Mouse (Mus musculus): ENCODE results near the gene Gm19426. TPM values are rescaled to one million over a fixed set of nuclear protein-coding genes. Genes with fewer than 3 reads are reported as not detected.
A peak's percentile ranks its signal among the peaks of the same experiment; 100 is the strongest.
"Not testable (repeated sequence)": the region's sequence is repeated elsewhere in the genome, so short reads cannot be mapped to it uniquely, and the experiment has no call there.

Gene Gm19426
- polyA plus RNA-seq, 2 experiments: 0.98 to 1.8 TPM

DNA sequence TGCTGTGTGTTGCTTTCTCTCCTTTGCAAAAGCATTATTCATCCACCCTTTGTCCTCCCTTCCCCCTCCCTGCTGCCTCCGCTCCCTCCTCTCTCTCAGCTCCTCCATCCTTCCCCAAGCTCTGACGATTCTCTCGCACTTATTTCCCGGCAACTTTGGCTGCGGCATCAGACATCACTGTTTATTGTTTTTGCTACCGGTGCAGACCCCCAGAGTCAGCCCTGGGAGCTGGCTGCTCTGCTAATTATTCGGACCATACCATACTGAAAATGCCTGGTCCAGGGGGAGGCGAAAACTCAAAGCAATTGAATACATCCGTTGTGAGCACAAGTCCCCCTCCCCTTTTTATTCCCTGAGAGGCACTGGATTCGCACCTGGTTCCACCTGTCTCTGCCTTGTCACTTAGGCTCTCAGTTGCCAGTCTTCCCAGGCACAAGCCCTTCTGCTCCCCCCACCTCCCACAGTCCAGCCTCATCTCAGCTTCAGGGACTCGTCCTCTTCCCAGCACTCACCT lies 9.0 kb downstream of the Gm19426 start:
- Histone ChIP-seq H3K36me3 (replicated peaks; ENCODE audit: control insufficient read depth, insufficient read depth, low read depth) (peaks cover 39% of the 10 kb centered on the region), H3K4me1 (replicated peaks; ENCODE audit: control insufficient read depth in 2 of 2, insufficient read depth in 2 of 2, low read length in 1 of 2) (peaks cover 69 to 85% of the 10 kb centered on the region in 2 experiments), H3K27ac (peak overlapping the region; percentile 100), H3K9me3 (ENCODE audit: control insufficient read depth, low read length) (no peaks in the 10 kb centered on the region), H3K4me2 (ENCODE audit: low read depth) (peak overlapping the region; percentile 95), H3K27me3 (ENCODE audit: control insufficient read depth, insufficient read depth, low read length) (peaks cover 8% of the 10 kb centered on the region), H3K4me3 (ENCODE audit: insufficient read depth in 1 of 2, low read depth in 2 of 2, low read length in 2 of 2) (peak overlapping the region; percentile 86 to 99), H3K9ac (replicated peaks) (peak overlapping the region; percentile 86)
- DNase-seq (ENCODE audit: low read depth in 3 of 3, low spot score in 3 of 3) (no peak), ATAC-seq (ENCODE audit: insufficient read depth) (no peak)
- TF ChIP-seq EP300 (IDR thresholded peaks at IDR 0.05; ENCODE audit: low read depth) (no peak), CTCF (IDR thresholded peaks at IDR 0.05; ENCODE audit: low read depth) (no peak)
- WGBS (ENCODE audit: insufficient replicate concordance): under 1% methylated on average over 11 of the region's 11 CpGs

GRCm38 (mm10) chr2:84733579-84734300 lies 9.7 kb downstream of the Gm19426 start, which contains the start of gene Ypel4:
TSS of gene Ypel4 (plus strand) at chr2:84734058.
- 5% methylated on average over 8 of the region's 8 CpGs for WGBS (ENCODE audit: insufficient replicate concordance)

DNA sequence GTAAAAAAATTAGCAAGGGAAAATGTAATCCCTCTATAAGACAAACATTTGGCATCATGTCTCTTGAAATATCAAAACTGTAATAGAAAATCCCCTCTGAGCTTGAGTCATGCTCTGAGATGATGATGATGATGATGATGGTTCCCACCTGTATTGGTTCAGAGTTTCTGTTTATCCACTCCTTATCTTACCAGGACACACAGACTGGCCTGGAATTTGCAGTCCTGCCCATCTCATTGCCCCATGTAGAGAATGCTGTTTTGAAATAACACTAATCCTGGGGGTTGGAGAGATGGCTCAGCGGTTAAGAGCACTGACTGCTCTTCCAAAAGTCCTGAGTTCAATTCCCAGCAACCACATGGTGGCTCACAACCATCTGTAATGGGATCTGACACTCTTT lies 11.1 kb downstream of the Gm19426 start:
- peak overlapping the region; percentile 100 for H3K27ac ChIP-seq
- TF ChIP-seq EP300 (IDR thresholded peaks at IDR 0.05; ENCODE audit: low read depth) (peak; percentile 59), CTCF (IDR thresholded peaks at IDR 0.05; ENCODE audit: low read depth) (no peak)
- H3K9me3 ChIP-seq (ENCODE audit: control insufficient read depth, low read length): no peaks in the 10 kb centered on the region
- peak overlapping the region; percentile 86 for H3K9ac ChIP-seq (replicated peaks)
- peaks cover 19% of the 10 kb centered on the region for H3K36me3 ChIP-seq (replicated peaks; ENCODE audit: control insufficient read depth, insufficient read depth, low read depth)
- no peak for ATAC-seq (ENCODE audit: insufficient read depth)
- H3K4me1 ChIP-seq (replicated peaks; ENCODE audit: control insufficient read depth in 2 of 2, insufficient read depth in 2 of 2, low read length in 1 of 2): peaks cover 56 to 65% of the 10 kb centered on the region in 2 experiments
- H3K27me3 ChIP-seq (ENCODE audit: control insufficient read depth, insufficient read depth, low read length): peaks cover 8% of the 10 kb centered on the region
- peak overlapping the region; percentile 95 for H3K4me2 ChIP-seq (ENCODE audit: low read depth)
- 63% methylated on average over 1 of the region's 1 CpGs for WGBS (ENCODE audit: insufficient replicate concordance)
- DNase-seq (ENCODE audit: low read depth in 3 of 3, low spot score in 3 of 3): no peak
- H3K4me3 ChIP-seq (ENCODE audit: insufficient read depth in 1 of 2, low read depth in 2 of 2, low read length in 2 of 2): 0 out of 4 replicates have a peak overlapping the region, but pooled peaks of 1 of the 2 experiments have one; percentile 3

More at GRCm38 (mm10) chr2:84733579-84734300, 9.7 kb downstream of the Gm19426 start, which contains the start of gene Ypel4:
- ATAC-seq (ENCODE audit: insufficient read depth) (peak; percentile 60), DNase-seq (ENCODE audit: low read depth in 3 of 3, low spot score in 3 of 3) (peak in 1 of 3 experiments; percentile 60)
- peaks cover 8% of the 10 kb centered on the region for H3K27me3 ChIP-seq (ENCODE audit: control insufficient read depth, insufficient read depth, low read length)
- peaks cover 63 to 78% of the 10 kb centered on the region in 2 experiments for H3K4me1 ChIP-seq (replicated peaks; ENCODE audit: control insufficient read depth in 2 of 2, insufficient read depth in 2 of 2, low read length in 1 of 2)
- H3K36me3 ChIP-seq (replicated peaks; ENCODE audit: control insufficient read depth, insufficient read depth, low read depth): peaks cover 32% of the 10 kb centered on the region
- H3K9ac ChIP-seq (replicated peaks): peak within 1 kb of the TSS; percentile 86
- peak within 1 kb of the TSS; percentile 100 for H3K27ac ChIP-seq
- H3K4me3 ChIP-seq (ENCODE audit: insufficient read depth in 1 of 2, low read depth in 2 of 2, low read length in 2 of 2): peak within 1 kb of the TSS; percentile 86 to 99
- H3K9me3 ChIP-seq (ENCODE audit: control insufficient read depth, low read length): no peaks in the 10 kb centered on the region
- no peak for TF ChIP-seq CTCF (IDR thresholded peaks at IDR 0.05; ENCODE audit: low read depth)
- TF ChIP-seq EP300 (IDR thresholded peaks at IDR 0.05; ENCODE audit: low read depth): no peak
- H3K4me2 ChIP-seq (ENCODE audit: low read depth): peak within 1 kb of the TSS; percentile 95

DNA sequence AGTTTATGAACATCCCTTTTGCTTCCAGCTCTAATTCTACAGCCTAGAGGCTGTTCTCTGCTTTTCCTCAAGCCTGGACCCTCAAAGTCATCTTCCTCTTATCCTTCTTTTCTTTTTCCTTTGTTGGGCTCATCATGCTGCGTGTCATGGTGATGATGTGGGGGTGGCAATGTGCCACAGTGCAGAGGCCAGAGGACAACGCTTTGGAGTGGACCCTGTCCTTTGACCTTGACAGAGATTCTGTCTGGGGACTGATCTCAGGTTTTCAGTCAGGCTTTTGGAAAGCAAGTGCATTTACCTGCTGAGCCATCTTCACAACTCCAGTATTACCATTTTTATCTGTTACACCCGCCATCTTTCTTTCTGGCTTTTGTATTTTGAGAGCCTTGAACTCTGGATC lies 12.2 kb downstream of the Gm19426 start:
- Histone ChIP-seq H3K4me3 (ENCODE audit: insufficient read depth in 1 of 2, low read depth in 2 of 2, low read length in 2 of 2) (no peak overlapping the region), H3K9ac (replicated peaks) (no peak overlapping the region), H3K27me3 (ENCODE audit: control insufficient read depth, insufficient read depth, low read length) (no peaks in the 10 kb centered on the region; the same call in 1 of the 2 replicates), H3K27ac (peak overlapping the region; percentile 100), H3K4me2 (ENCODE audit: low read depth) (no peak overlapping the region), H3K36me3 (replicated peaks; ENCODE audit: control insufficient read depth, insufficient read depth, low read depth) (peaks cover 7% of the 10 kb centered on the region), H3K4me1 (replicated peaks; ENCODE audit: control insufficient read depth in 2 of 2, insufficient read depth in 2 of 2, low read length in 1 of 2) (peaks cover 49 to 53% of the 10 kb centered on the region in 2 experiments), H3K9me3 (ENCODE audit: control insufficient read depth, low read length) (no peaks in the 10 kb centered on the region)
- no peak for ATAC-seq (ENCODE audit: insufficient read depth)
- no peak for TF ChIP-seq EP300 (IDR thresholded peaks at IDR 0.05; ENCODE audit: low read depth)
- no peak for TF ChIP-seq CTCF (IDR thresholded peaks at IDR 0.05; ENCODE audit: low read depth)
- DNase-seq (ENCODE audit: low read depth in 3 of 3, low spot score in 3 of 3): no peak
- 66% methylated on average over 3 of the region's 3 CpGs for WGBS (ENCODE audit: insufficient replicate concordance)

DNA sequence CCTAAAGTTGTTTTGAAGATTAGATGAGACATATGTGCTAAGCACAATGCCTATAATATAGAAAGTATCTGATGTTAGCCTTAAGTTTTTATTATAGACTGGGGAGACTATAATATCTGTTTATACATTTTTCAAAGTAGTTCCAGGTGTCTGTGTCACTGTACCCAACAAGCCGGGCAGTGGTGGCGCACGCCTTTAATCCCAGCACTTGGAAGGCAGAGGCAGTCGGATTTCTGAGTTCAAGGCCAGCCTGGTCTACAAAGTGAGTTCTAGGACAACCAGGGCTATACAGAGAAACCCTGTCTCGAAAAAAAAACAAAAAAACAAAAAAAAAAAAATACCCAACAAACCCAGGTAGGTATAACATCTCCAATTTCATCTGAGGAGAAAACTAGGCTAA lies 15.3 kb downstream of the Gm19426 start:
- Histone ChIP-seq H3K4me1 (replicated peaks; ENCODE audit: control insufficient read depth in 2 of 2, insufficient read depth in 2 of 2, low read length in 1 of 2) (peaks cover 43 to 47% of the 10 kb centered on the region in 2 experiments), H3K27ac (peak overlapping the region; percentile 87), H3K36me3 (replicated peaks; ENCODE audit: control insufficient read depth, insufficient read depth, low read depth) (peaks cover 27% of the 10 kb centered on the region), H3K4me3 (ENCODE audit: insufficient read depth in 1 of 2, low read depth in 2 of 2, low read length in 2 of 2) (peak overlapping the region in 1 of 2 experiments; percentile 80; a peak in 1 of 4 replicates), H3K4me2 (ENCODE audit: low read depth) (peak overlapping the region; percentile 80)
- not testable (repeated sequence) for ATAC-seq (ENCODE audit: insufficient read depth); DNase-seq (ENCODE audit: low read depth in 3 of 3, low spot score in 3 of 3); H3K9ac ChIP-seq (replicated peaks); H3K27me3 ChIP-seq (ENCODE audit: control insufficient read depth, insufficient read depth, low read length); H3K9me3 ChIP-seq (ENCODE audit: control insufficient read depth, low read length)
- WGBS (ENCODE audit: insufficient replicate concordance): 76% methylated on average over 5 of the region's 5 CpGs
